Mouse (Mus musculus) hindbrain, postnatal 0 days (tissue): ENCODE measurements around the gene Gm20708. TPM values are rescaled to one million over a fixed set of nuclear protein-coding genes. Genes with fewer than 3 reads are reported as not detected.

Source experiments
- ATAC-seq: fragments of 200-750 bp; cut with Nextera tagmentation; 2 replicates; pipeline ENCODE4 v1.8.0; 2017; ENCODE audit warnings: mild to moderate bottlenecking, moderate TSS enrichment, moderate library complexity
- DNase-seq: peaks from one replicate; pipeline ENCODE4 v3.0.0-alpha.2; 2015; ENCODE audit warnings: low spot score
- H3K27ac ChIP-seq: fragments of 300-500 bp; sonication (generic); 2 replicates; pipeline ENCODE4 v1.5.1; 2014; ENCODE audit warnings: mild to moderate bottlenecking
- H3K27me3 ChIP-seq: fragments of 300-500 bp; sonication (generic); 2 replicates; pipeline ENCODE4 v1.6.1; 2014; ENCODE audit warnings: low read length, mixed read lengths; ENCODE audit not compliant: insufficient read depth
- H3K36me3 ChIP-seq: fragments of 300-500 bp; sonication (generic); 2 replicates; pipeline ENCODE4 v1.6.1; 2014; ENCODE audit warnings: low read length, mixed read lengths; ENCODE audit not compliant: insufficient read depth
- H3K4me1 ChIP-seq: fragments of 300-500 bp; sonication (generic); 2 replicates; pipeline ENCODE4 v1.6.1; 2014; ENCODE audit warnings: antibody characterized with exemption, low read length, mixed read lengths; ENCODE audit not compliant: insufficient read depth
- H3K4me2 ChIP-seq: fragments of 300-500 bp; sonication (generic); 2 replicates; pipeline ENCODE4 v1.6.1; 2014; ENCODE audit warnings: low read depth, mild to moderate bottlenecking, low read length, moderate library complexity, mixed read lengths
- H3K4me3 ChIP-seq: fragments of 300-500 bp; sonication (generic); 2 replicates; pipeline ENCODE4 v1.5.1; 2014; ENCODE audit warnings: low read length
- H3K9ac ChIP-seq: fragments of 300-500 bp; sonication (generic); replicated peaks from 2 replicates; pipeline ENCODE4 v1.6.1; 2014; ENCODE audit warnings: mild to moderate bottlenecking, low read length, moderate library complexity, mixed read lengths
- H3K9me3 ChIP-seq: fragments of 300-500 bp; sonication (generic); 2 replicates; pipeline ENCODE4 v1.6.1; 2016; ENCODE audit warnings: low read length, mixed read lengths
- CTCF ChIP-seq: IDR thresholded peaks from 2 replicates; pipeline ENCODE4 v1.5.1; 2016; ENCODE audit warnings: antibody characterized with exemption, control low read depth, low read depth
- WGBS: fragments of 180-500 bp; shearing (Covaris S2); extraction: QIAGEN DNeasy Blood & Tissue Kit; methylation state at CpG from one replicate; pipeline ENCODE4 v1.1.7; 2014; 5-methylcytosine and 5-hydroxymethylcytosine counted together
- polyA plus RNA-seq: library from polyadenylated mRNA; unstranded; fragments of >200 nt; fragmentation: Nextera tagmentation; extraction: Ambion mirVana; gene quantifications from 2 replicates; pipeline ENCODE4 v1.2.1, GENCODE M21; 2015
- total RNA-seq: library from RNA; depleted of rRNA; stranded (reverse); fragments of >200 nt; gene quantifications from 2 replicates; pipeline ENCODE4 v1.2.3, GENCODE M21; 2014

The Gm20708 gene
- total and polyA plus RNA-seq, 2 experiments from 2014 or later, result 1.4 TPM; not detected in 1

GRCm38 (mm10) chr11:117847593-117848215 is 38.2 kb downstream of the Gm20708 start:
- Histone ChIP-seq H3K27ac (peak overlapping the region; percentile 98), H3K27me3 (no peaks in the 10 kb centered on the region), H3K9me3 (no peaks in the 10 kb centered on the region), H3K4me2 (peak overlapping the region; percentile 90), H3K9ac (no peak overlapping the region; the same call in 1 of the 2 replicates), H3K4me3 (no peak overlapping the region), H3K4me1 (peaks cover 17% of the 10 kb centered on the region; the same call in 1 of the 2 replicates), H3K36me3 (no peaks in the 10 kb centered on the region)
- no peak for TF ChIP-seq CTCF
- WGBS, result 76% methylated on average over 7 of the region's 7 CpGs
- ATAC-seq (no peak), DNase-seq (no peak)

- WGBS, result 7% methylated on average over 19 of the region's 19 CpGs
- Histone ChIP-seq H3K36me3 (no peaks in the 10 kb centered on the region), H3K4me2 (peak overlapping the region; percentile 90), H3K9me3 (no peaks in the 10 kb centered on the region), H3K27me3 (no peaks in the 10 kb centered on the region), H3K4me1 (peaks cover 17% of the 10 kb centered on the region; the same call in 1 of the 2 replicates), H3K4me3 (peak overlapping the region; percentile 60), H3K27ac (peak overlapping the region; percentile 98), H3K9ac (peak overlapping the region; percentile 84)
- DNase-seq, result no peak
- TF ChIP-seq CTCF, result no peak
- ATAC-seq, result peak; percentile 87
Measured at GRCm38 (mm10) chr11:117848271-117848984, 39.0 kb downstream of the Gm20708 start.

DNA sequence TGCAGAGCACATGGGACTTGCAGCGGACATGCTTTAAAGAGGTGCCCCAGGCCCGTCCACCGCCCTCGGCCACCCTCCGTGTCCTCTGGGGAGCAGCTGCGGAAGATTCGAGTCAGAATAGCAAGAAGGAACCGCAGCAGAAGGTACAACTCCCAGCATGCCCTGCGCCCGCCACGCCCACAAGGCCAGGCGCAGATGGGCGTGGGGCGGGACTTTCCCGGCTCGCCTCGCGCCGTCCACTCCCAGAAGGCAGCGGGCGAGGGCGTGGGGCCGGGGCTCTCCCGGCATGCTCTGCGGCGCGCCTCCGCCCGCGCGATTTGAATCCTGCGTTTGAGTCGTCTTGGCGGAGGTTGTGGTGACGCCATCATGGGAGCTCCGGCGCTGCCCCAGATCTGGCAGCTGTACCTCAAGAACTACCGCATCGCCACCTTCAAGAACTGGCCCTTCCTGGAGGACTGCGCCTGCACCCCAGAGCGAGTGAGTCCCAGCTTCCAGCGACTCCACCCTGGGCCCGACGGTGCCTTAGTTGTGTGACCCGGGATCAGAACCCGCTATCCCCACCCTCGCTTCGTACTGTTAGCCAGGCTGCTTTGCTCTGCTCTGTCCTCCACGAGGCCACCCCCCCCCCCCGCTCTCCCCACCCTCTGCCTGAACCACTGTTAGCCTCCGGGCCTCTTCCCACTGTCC is 39.7 kb downstream of the Gm20708 start, which contains the start of gene Birc5:
TSS of gene Birc5 (plus strand) at position 267 of the 687 bp plus-strand sequence.
- H3K27me3 ChIP-seq, result no peaks in the 10 kb centered on the region
- peak within 1 kb of the TSS; percentile 90 for H3K4me2 ChIP-seq
- H3K4me3 ChIP-seq, result peak within 1 kb of the TSS; percentile 60
- DNase-seq (peak; percentile 98), ATAC-seq (peak; percentile 97)
- under 1% methylated on average over 51 of the region's 51 CpGs for WGBS
- peak within 1 kb of the TSS; percentile 84 for H3K9ac ChIP-seq
- no peaks in the 10 kb centered on the region for H3K36me3 ChIP-seq
- TF ChIP-seq CTCF, result no peak
- H3K4me1 ChIP-seq, result peaks cover 17% of the 10 kb centered on the region; the same call in 1 of the 2 replicates
- peak within 1 kb of the TSS; percentile 98 for H3K27ac ChIP-seq
- H3K9me3 ChIP-seq, result no peaks in the 10 kb centered on the region

DNA sequence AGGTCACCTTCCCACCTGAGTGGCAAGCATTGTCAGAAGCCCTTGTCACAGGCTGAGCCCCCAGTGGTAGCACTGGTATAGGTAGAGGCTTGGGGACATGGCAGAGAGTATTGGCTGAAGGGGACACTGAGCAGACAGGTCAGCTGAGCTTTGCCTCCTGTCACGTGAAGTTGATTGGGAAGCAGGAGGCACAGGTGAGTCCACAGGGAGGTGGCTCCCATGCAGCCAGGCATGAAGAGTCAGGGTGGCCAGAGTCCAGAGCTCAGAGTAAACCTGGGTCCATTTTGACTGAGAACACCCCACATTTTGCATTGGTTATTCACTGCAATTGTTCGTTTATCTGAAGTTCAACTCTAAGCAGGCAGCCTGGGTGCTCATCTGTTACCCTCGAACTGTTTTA is 43.4 kb downstream of the Gm20708 start:
- H3K4me3 ChIP-seq, result no peak overlapping the region
- no peak overlapping the region for H3K4me2 ChIP-seq
- peaks cover 15% of the 10 kb centered on the region; the same call in 1 of the 2 replicates for H3K4me1 ChIP-seq
- H3K36me3 ChIP-seq, result peaks cover 2% of the 10 kb centered on the region; the same call in 1 of the 2 replicates
- ATAC-seq (no peak), DNase-seq (no peak)
- H3K9ac ChIP-seq, result no peak overlapping the region
- TF ChIP-seq CTCF, result no peak
- no peaks in the 10 kb centered on the region for H3K27me3 ChIP-seq
- no peak overlapping the region for H3K27ac ChIP-seq
- no peaks in the 10 kb centered on the region for H3K9me3 ChIP-seq
- WGBS, result 93% methylated on average over 3 of the region's 3 CpGs

DNA sequence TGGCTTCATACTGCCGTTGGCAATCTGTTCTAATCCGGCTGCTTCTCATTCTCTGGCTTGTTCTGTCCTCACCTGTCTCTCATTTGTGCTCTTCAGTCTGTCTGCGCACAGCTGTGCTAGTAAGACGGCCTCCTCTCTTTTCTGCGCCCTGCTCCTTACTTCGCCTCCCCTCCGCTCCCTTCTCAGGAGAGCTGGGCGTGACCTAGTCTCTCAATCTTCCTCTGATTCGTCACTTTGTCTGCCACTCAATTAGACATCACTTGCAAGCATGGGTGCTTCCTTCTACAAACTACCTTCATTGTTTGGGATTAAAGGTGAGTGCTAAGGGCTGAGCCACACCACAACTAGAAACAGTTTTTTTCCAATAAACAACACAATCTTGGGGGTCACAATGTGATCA is 44.8 kb downstream of the Gm20708 start:
- 95% methylated on average over 9 of the region's 9 CpGs for WGBS
- no peaks in the 10 kb centered on the region for H3K27me3 ChIP-seq
- TF ChIP-seq CTCF, result no peak
- ATAC-seq, result no peak
- peaks cover 2% of the 10 kb centered on the region; the same call in 1 of the 2 replicates for H3K36me3 ChIP-seq
- no peak overlapping the region for H3K27ac ChIP-seq
- no peak for DNase-seq
- H3K4me2 ChIP-seq, result no peak overlapping the region
- no peak overlapping the region for H3K4me3 ChIP-seq
- no peaks in the 10 kb centered on the region for H3K9me3 ChIP-seq
- 0 out of 2 replicates have a peak, but pooled peaks cover 9% of the 10 kb centered on the region for H3K4me1 ChIP-seq
- H3K9ac ChIP-seq, result no peak overlapping the region

GRCm38 (mm10) chr11:117855360-117855759 is 45.9 kb downstream of the Gm20708 start:
- Histone ChIP-seq H3K4me2 (no peak overlapping the region), H3K27ac (no peak overlapping the region), H3K27me3 (no peaks in the 10 kb centered on the region), H3K36me3 (peaks cover 2% of the 10 kb centered on the region; the same call in 1 of the 2 replicates), H3K4me1 (0 out of 2 replicates have a peak, but pooled peaks cover 2% of the 10 kb centered on the region), H3K9ac (no peak overlapping the region), H3K4me3 (no peak overlapping the region), H3K9me3 (no peaks in the 10 kb centered on the region)
- ATAC-seq, result no peak
- TF ChIP-seq CTCF, result no peak
- DNase-seq, result no peak
- WGBS, result 96% methylated on average over 5 of the region's 5 CpGs
